Mouse (Mus musculus) testis, adult 2 months (tissue): ENCODE data around the gene Ube2j1.

Experiments used
- CTCF ChIP-seq: fragments of 200-500 bp; IDR thresholded peaks from 2 replicates; pipeline ENCODE4 v1.5.1; 2012; ENCODE audit warnings: low read depth, mild to moderate bottlenecking, inconsistent platforms, low read length, moderate library complexity; ENCODE audit not compliant: control insufficient read depth, insufficient read depth, insufficient replicate concordance
- POLR2A ChIP-seq: fragments of 200-500 bp; IDR thresholded peaks from 2 replicates; pipeline ENCODE4 v1.6.1; 2012; ENCODE audit warnings: low read depth, mild to moderate bottlenecking, inconsistent platforms, low read length, moderate library complexity; ENCODE audit not compliant: control insufficient read depth

GRCm38 (mm10) chr4:33002081-33002480 lies 29.1 kb upstream of the Ube2j1 start:
- no peak for TF ChIP-seq CTCF
- no peak for TF ChIP-seq POLR2A
